Mouse (Mus musculus): ENCODE results near the gene Dclk3. TPM values are rescaled to one million over a fixed set of nuclear protein-coding genes. Genes with fewer than 3 reads are reported as not detected.

Dclk3 gene
- polyA plus RNA-seq, 1 experiment from 2014 or later, result 12.2 TPM

DNA sequence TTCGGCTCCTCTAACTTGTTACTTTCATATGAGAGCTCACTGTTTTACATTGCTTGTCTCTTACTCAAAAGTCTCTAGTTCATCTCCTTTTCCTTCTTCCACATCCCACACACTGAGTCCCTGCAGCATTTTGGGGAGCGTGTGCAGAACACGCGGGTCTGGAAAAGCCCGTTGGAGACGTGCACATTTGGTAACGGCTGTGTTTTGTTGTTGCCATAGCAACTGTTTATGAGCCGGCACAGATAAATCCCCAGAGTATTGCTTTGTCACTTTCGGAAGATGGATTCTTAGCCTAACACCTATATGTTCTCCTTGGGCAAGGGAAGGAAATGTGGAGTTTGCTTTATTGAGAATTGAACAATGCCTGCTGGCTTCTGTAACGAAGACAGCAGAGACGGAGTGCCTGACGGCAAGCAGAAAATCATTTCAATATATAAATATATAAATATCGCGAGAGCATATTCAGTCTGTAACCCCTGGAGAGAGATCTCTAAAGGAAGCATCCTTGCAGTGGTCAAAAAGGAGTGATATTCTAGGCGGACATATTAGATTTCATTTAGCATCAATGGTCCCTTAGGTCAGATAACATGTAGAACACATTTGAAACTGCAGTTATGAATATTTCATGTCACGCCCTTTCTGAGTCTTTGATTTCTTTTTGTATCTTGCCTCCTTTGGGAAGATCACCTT, 26.3 kb upstream of the Dclk3 start:
- Histone ChIP-seq H3K27ac (replicated peaks) (peak overlapping the region; percentile 80), H3K9me3 (replicated peaks) (no peaks in the 10 kb centered on the region), H3K36me3 (no peaks in the 10 kb centered on the region), H3K9ac (replicated peaks) (no peak overlapping the region), H3K4me1 (peaks cover 30% of the 10 kb centered on the region), H3K4me2 (peak overlapping the region; percentile 29), H3K27me3 (replicated peaks) (no peaks in the 10 kb centered on the region), H3K4me3 (replicated peaks) (no peak overlapping the region)
- 26% methylated on average over 16 of the region's 16 CpGs for WGBS
- ATAC-seq (ENCODE audit: low FRiP score), result peak; percentile 79

DNA sequence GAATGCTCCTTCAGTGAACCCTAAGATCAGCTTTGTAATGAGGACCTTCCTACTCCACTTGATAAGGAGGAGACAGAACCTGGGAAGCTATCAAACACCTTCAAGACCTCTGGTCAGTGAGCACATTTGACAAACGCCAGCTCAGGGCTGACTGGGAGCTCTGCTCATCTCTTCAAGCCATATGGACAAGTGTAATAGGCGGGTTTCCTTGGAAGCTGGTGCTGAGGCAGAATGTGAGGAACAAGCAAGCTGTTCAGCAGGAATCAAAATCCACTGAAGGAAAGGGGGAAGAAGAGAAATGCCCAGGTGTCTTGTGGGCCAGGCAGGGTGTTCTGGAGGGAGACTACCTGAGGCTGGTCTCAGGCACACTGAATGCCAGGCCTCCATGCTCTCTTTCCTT, 17.0 kb upstream of the Dclk3 start:
- Histone ChIP-seq H3K27me3 (replicated peaks) (no peaks in the 10 kb centered on the region), H3K27ac (replicated peaks) (no peak overlapping the region), H3K9ac (replicated peaks) (no peak overlapping the region), H3K4me2 (no peak overlapping the region), H3K36me3 (no peaks in the 10 kb centered on the region), H3K4me3 (replicated peaks) (no peak overlapping the region), H3K9me3 (replicated peaks) (no peaks in the 10 kb centered on the region), H3K4me1 (peaks cover 9% of the 10 kb centered on the region)
- 85% methylated on average over 2 of the region's 2 CpGs for WGBS
- ATAC-seq (ENCODE audit: low FRiP score), result no peak

DNA sequence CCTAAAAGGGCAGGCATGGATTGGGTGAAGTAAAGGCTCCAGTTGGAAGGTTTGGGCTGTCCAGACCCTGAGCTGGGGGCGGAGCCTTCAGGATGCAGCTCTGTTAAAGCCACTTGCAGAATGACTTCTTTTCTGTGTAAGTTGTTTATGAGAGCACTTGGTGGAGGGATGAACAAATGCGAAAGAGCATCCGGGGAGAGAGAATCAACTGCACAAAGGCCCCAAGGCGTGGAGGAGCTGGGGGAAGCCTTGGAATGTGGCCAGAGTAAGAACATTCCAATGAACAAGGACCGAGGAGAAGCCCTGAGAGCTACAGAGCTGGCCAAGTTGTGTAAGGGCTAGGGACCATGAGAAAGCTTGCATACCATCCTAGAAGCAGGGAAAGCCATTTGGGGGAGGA, 16.3 kb upstream of the Dclk3 start:
- no peak overlapping the region for H3K27ac ChIP-seq (replicated peaks)

DNA sequence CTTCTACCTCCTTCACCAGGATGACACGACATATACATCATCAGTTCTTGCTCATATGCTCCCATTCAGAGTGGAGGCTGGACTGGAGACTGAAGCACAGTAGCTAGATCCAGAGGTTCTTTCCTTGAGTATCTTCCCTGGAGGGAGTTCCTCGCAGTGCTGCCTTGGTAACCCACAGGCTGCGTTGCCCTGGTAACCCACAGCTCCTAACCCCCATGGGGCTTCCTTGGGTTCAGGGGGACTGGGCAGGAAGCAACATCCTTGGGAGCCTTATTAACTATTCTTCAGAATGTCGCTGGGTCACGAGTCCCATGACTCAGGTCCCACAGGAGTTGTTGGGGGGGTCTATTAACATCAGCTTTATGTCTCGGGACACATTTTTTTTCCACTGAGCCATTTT, 13.8 kb upstream of the Dclk3 start:
- Histone ChIP-seq H3K27me3 (replicated peaks) (no peaks in the 10 kb centered on the region), H3K4me1 (peaks cover 9% of the 10 kb centered on the region), H3K4me2 (no peak overlapping the region), H3K4me3 (replicated peaks) (no peak overlapping the region), H3K9ac (replicated peaks) (no peak overlapping the region), H3K9me3 (replicated peaks) (no peaks in the 10 kb centered on the region), H3K27ac (replicated peaks) (0 out of 2 replicates have a peak overlapping the region, but pooled peaks have one; percentile 23), H3K36me3 (no peaks in the 10 kb centered on the region)
- WGBS, result 40% methylated on average over 6 of the region's 6 CpGs
- ATAC-seq (ENCODE audit: low FRiP score), result no peak

More for the DNA sequence above, 16.3 kb upstream of the Dclk3 start:
- Histone ChIP-seq H3K27me3 (replicated peaks) (no peaks in the 10 kb centered on the region), H3K36me3 (no peaks in the 10 kb centered on the region), H3K9ac (replicated peaks) (no peak overlapping the region), H3K4me3 (replicated peaks) (no peak overlapping the region), H3K4me2 (no peak overlapping the region), H3K4me1 (peaks cover 9% of the 10 kb centered on the region), H3K9me3 (replicated peaks) (no peaks in the 10 kb centered on the region)
- no peak for ATAC-seq (ENCODE audit: low FRiP score)
- WGBS, result 68% methylated on average over 5 of the region's 5 CpGs

DNA sequence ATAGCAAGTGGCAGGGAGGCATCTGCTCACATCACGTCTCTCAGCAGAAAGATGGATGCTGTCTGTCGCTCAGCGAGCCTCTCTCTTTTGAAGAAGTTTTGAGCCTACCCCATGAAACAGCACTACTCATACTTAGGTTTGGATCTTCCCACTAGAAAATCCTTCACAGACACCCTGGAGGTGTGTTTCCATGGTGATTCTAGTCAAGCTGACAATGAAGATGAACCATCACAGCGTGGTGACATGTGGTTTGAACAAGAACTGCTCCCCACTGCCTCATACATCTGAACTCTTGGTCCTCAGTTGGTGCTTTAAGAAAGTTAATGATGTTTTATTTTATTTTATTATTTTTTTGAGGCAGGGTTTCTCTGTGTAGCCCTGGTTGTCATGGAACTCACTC, 12.9 kb upstream of the Dclk3 start:
- H3K4me1 ChIP-seq, result peaks cover 9% of the 10 kb centered on the region
- no peak overlapping the region for H3K9ac ChIP-seq (replicated peaks)
- 54% methylated on average over 4 of the region's 4 CpGs for WGBS
- H3K36me3 ChIP-seq, result no peaks in the 10 kb centered on the region
- no peak overlapping the region; the same call in 1 of the 2 replicates for H3K27ac ChIP-seq (replicated peaks)
- H3K9me3 ChIP-seq (replicated peaks), result no peaks in the 10 kb centered on the region
- peak; percentile 77 for ATAC-seq (ENCODE audit: low FRiP score)
- H3K4me2 ChIP-seq, result no peak overlapping the region
- H3K27me3 ChIP-seq (replicated peaks), result no peaks in the 10 kb centered on the region
- no peak overlapping the region for H3K4me3 ChIP-seq (replicated peaks)

DNA sequence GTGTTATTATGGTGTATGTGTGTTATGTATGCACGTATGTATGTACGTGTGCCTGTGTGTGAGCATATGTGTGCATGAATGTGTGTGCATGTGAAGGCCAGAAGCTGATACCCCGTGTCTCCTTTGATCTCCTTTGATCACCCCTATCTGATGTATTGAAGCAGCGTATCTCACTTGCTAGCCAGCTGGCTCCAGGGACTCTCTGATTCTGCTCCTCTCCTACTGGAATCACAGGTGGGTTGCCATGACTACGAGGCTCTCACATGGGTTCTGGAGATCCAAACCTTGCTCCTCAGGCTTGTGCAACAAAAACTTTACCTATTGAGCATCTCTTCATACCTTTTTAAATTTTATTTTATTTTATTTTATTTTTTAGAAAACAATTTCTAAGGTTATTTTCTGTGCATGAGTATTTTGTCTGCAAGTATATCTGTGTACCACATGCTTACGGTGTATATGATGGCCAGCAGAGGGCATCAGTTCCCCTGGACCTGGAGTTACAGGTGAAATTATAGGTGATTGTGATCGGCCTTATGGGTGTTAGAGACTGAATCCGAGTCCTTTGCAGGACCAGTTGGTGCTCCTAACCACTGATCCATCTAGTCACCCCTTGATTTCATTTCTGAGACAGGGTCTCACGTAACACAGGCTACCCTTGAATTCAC, 10.9 kb upstream of the Dclk3 start:
- H3K4me1 ChIP-seq, result peaks cover 9% of the 10 kb centered on the region
- no peak overlapping the region for H3K4me2 ChIP-seq
- no peak overlapping the region for H3K27ac ChIP-seq (replicated peaks)
- 87% methylated on average over 9 of the region's 9 CpGs for WGBS
- H3K27me3 ChIP-seq (replicated peaks), result no peaks in the 10 kb centered on the region
- H3K9me3 ChIP-seq (replicated peaks), result no peaks in the 10 kb centered on the region
- no peak overlapping the region for H3K4me3 ChIP-seq (replicated peaks)
- no peak for ATAC-seq (ENCODE audit: low FRiP score)
- H3K36me3 ChIP-seq, result no peaks in the 10 kb centered on the region
- no peak overlapping the region for H3K9ac ChIP-seq (replicated peaks)

DNA sequence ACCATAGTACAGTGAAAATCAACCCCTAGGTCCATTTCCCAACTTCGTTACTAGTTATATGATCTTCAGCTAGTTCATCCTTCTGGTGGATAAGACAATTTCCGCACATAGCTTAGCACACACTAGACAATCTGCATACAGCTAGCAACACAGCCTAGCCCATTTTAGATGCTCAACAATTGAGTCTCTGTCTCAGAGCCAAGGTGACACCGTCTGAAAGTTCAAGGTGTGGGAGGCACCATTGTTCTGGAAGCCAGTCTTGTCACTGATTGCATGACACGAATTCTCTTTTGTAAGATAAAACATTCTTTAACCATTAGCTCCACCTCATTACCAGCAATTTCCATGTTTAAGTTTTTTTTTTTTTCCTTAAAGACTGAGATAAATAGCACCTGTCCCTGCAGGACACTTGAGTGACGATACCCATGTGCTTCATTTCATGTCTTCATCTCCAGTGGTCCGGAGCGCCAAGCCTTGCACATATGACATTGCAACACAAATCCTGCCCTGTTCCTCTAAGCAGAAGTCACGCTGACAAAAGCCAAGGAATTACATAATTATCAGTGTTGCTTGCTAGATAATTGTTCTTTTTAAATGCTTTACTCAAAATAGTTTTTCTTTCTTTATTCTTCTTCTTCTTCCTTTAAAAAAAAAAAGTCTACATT, 10.1 kb upstream of the Dclk3 start:
- Histone ChIP-seq H3K4me3 (replicated peaks) (no peak overlapping the region), H3K9ac (replicated peaks) (no peak overlapping the region), H3K4me2 (no peak overlapping the region), H3K9me3 (replicated peaks) (no peaks in the 10 kb centered on the region), H3K4me1 (peaks cover 9% of the 10 kb centered on the region), H3K27ac (replicated peaks) (no peak overlapping the region), H3K36me3 (no peaks in the 10 kb centered on the region), H3K27me3 (replicated peaks) (no peaks in the 10 kb centered on the region)
- ATAC-seq (ENCODE audit: low FRiP score), result no peak
- WGBS, result 65% methylated on average over 8 of the region's 8 CpGs

DNA sequence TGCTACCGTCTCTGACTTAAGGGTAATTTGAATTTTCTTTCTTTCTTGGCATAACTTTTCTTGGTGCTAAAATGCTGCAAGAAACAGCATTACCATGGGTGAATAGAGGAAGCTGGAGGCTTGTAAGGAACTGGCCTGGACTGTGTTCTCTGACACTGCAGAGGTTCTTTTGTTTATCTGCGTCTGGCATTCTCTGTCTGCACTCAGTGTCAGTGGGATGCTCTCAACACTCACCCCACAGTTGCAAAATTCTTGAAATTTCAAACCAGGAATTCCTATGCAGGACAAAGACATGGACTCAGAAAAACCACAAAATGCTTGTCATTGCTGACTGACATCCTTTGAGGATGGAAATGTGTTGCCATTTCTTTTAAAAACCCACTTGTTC, 9.5 kb upstream of the Dclk3 start:
- Histone ChIP-seq H3K4me1 (peaks cover 9% of the 10 kb centered on the region), H3K36me3 (no peaks in the 10 kb centered on the region), H3K27ac (replicated peaks) (no peak overlapping the region), H3K4me3 (replicated peaks) (no peak overlapping the region), H3K9ac (replicated peaks) (no peak overlapping the region), H3K27me3 (replicated peaks) (no peaks in the 10 kb centered on the region), H3K9me3 (replicated peaks) (no peaks in the 10 kb centered on the region), H3K4me2 (no peak overlapping the region)
- WGBS, result 55% methylated on average over 2 of the region's 2 CpGs
- ATAC-seq (ENCODE audit: low FRiP score), result no peak

DNA sequence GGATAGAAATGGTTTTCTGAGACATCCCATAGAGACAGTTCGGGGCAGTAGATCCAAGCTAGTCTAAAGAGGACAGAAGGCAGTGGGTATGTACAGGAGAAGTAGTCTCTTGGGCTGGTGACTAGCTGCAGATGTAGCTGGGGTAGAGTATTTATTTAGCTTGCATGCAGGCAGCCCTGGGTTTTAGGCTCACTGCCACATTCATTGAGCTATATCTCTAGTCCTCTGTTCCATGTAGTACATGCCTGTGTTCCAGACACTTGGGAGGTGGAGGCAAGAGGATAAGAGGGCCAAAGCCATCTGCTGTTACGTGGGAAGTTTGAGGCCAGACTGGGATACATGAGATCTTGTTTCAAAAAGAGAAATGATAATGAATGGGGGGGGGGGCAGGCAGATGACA, 3.5 kb upstream of the Dclk3 start:
- H3K4me3 ChIP-seq (replicated peaks), result no peak overlapping the region
- H3K4me2 ChIP-seq, result no peak overlapping the region
- H3K9ac ChIP-seq (replicated peaks), result no peak overlapping the region
- no peaks in the 10 kb centered on the region for H3K36me3 ChIP-seq
- H3K27me3 ChIP-seq (replicated peaks), result 0 out of 2 replicates have a peak, but pooled peaks cover 4% of the 10 kb centered on the region
- H3K27ac ChIP-seq (replicated peaks), result no peak overlapping the region
- 93% methylated on average over 2 of the region's 2 CpGs for WGBS
- no peaks in the 10 kb centered on the region for H3K9me3 ChIP-seq (replicated peaks)
- ATAC-seq (ENCODE audit: low FRiP score), result no peak
- H3K4me1 ChIP-seq, result peaks cover 5% of the 10 kb centered on the region

DNA sequence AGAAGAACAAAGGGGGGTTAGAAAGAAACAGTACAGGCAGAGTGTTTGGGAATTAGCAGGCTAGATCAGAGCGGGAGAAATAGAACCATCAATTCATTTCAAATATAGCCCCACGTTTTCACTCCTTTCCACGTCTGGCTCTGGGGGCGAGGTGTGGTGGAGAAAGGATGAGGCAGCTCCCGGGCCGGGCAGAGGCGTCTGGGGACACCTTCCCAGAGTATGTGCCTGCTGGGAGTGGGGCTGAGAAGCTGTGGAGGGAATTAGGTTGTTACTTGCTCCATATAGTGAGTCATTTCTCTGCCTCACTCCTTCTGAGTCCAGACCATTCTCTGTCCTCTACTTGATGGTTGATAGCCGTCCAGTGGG, 938 bp downstream of the Dclk3 start:
- no peaks in the 10 kb centered on the region for H3K36me3 ChIP-seq
- 38% methylated on average over 8 of the region's 8 CpGs for WGBS
- H3K4me3 ChIP-seq (replicated peaks), result peak overlapping the region; percentile 55
- ATAC-seq (ENCODE audit: low FRiP score), result no peak
- no peaks in the 10 kb centered on the region for H3K9me3 ChIP-seq (replicated peaks)
- H3K4me2 ChIP-seq, result peak overlapping the region; percentile 69
- 0 out of 2 replicates have a peak, but pooled peaks cover 4% of the 10 kb centered on the region for H3K27me3 ChIP-seq (replicated peaks)
- peaks cover 5% of the 10 kb centered on the region for H3K4me1 ChIP-seq
- H3K9ac ChIP-seq (replicated peaks), result peak overlapping the region; percentile 61
- H3K27ac ChIP-seq (replicated peaks), result no peak overlapping the region; the same call in 1 of the 2 replicates

DNA sequence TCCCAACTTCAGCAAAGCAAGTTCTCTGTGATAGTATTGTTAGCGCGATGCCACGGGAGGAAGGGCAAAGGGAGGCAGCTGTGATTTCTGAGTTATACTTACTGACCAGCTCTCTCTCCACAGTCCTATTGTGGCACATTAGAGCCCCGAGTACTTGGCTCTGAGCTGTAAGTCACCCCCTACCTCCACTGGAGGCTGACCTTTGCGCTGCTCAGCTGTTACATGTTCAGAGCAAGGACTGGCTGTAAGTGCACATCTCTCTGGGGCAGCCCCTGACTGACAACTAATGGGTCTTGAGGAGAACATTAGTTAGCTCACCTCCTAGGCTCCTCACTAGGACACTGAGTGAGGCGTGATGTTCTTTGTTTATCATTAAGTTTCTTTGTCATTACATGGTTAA, 1.6 kb downstream of the Dclk3 start:
- Histone ChIP-seq H3K9ac (replicated peaks) (no peak overlapping the region; the same call in 1 of the 2 replicates), H3K4me1 (peaks cover 5% of the 10 kb centered on the region), H3K9me3 (replicated peaks) (no peaks in the 10 kb centered on the region), H3K4me3 (replicated peaks) (peak overlapping the region; percentile 55), H3K36me3 (no peaks in the 10 kb centered on the region), H3K4me2 (peak overlapping the region; percentile 69), H3K27ac (replicated peaks) (no peak overlapping the region; the same call in 1 of the 2 replicates), H3K27me3 (replicated peaks) (0 out of 2 replicates have a peak, but pooled peaks cover 4% of the 10 kb centered on the region)
- WGBS, result 75% methylated on average over 6 of the region's 6 CpGs
- ATAC-seq (ENCODE audit: low FRiP score), result no peak

DNA sequence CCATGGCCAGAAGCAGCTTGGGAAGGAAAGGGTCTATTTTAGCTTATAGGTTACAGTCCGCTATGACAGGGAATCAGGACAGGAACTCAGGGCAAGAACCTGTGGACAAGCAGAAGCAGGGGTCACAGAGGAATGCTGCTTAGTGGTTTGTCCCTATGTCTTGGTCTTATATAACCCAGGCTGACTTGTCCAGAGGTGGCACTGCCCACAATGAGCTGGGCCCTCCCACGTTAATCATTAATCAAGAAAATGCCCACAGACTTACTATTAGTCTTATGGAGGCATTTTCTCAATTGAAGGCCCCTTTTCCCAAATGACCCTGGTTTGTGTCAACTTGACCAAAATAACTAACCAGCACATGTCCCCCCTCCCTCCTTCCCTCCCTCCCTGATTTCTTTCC, 2.3 kb downstream of the Dclk3 start:
- peaks cover 5% of the 10 kb centered on the region for H3K4me1 ChIP-seq
- 87% methylated on average over 2 of the region's 2 CpGs for WGBS
- H3K27me3 ChIP-seq (replicated peaks), result 0 out of 2 replicates have a peak, but pooled peaks cover 4% of the 10 kb centered on the region
- H3K27ac ChIP-seq (replicated peaks), result no peak overlapping the region
- H3K36me3 ChIP-seq, result no peaks in the 10 kb centered on the region
- H3K4me2 ChIP-seq, result peak overlapping the region; percentile 69
- H3K9me3 ChIP-seq (replicated peaks), result no peaks in the 10 kb centered on the region
- no peak overlapping the region for H3K4me3 ChIP-seq (replicated peaks)
- H3K9ac ChIP-seq (replicated peaks), result no peak overlapping the region
- ATAC-seq (ENCODE audit: low FRiP score), result no peak

Data from neural tube, embryonic 15.5 days (tissue).